Mouse (Mus musculus) stomach, postnatal 0 days (tissue): ENCODE results near the gene A830018L16Rik. TPM values are rescaled to one million over a fixed set of nuclear protein-coding genes. Genes with fewer than 3 reads are reported as not detected.

Experiments used
- ATAC-seq: fragments of 200-750 bp; cut with Nextera tagmentation; 2 replicates; pipeline ENCODE4 v1.8.0; 2017; ENCODE audit not compliant: low FRiP score, low TSS enrichment
- DNase-seq: peaks from one replicate; pipeline ENCODE4 v3.0.0-alpha.2; 2016; ENCODE audit warnings: low spot score
- H3K27ac ChIP-seq: fragments of 300-500 bp; sonication (generic); replicated peaks from 2 replicates; pipeline ENCODE4 v1.5.1; 2014; ENCODE audit warnings: mild to moderate bottlenecking, control low read depth
- H3K27me3 ChIP-seq: fragments of 300-500 bp; sonication (generic); 2 replicates; pipeline ENCODE4 v1.6.1; 2014; ENCODE audit warnings: low read length; ENCODE audit not compliant: control insufficient read depth, insufficient read depth
- H3K36me3 ChIP-seq: fragments of 300-500 bp; sonication (generic); 2 replicates; pipeline ENCODE4 v1.6.1; 2014; ENCODE audit warnings: low read length, mixed read lengths; ENCODE audit not compliant: control insufficient read depth, insufficient read depth
- H3K4me1 ChIP-seq: fragments of 300-500 bp; sonication (generic); replicated peaks from 2 replicates; pipeline ENCODE4 v1.6.1; 2014; ENCODE audit warnings: antibody characterized with exemption; ENCODE audit not compliant: control insufficient read depth, insufficient read depth
- H3K4me2 ChIP-seq: fragments of 300-500 bp; sonication (generic); replicated peaks from 2 replicates; pipeline ENCODE4 v1.6.1; 2014; ENCODE audit warnings: low read depth, mild to moderate bottlenecking, control low read depth, moderate library complexity
- H3K4me3 ChIP-seq: fragments of 300-500 bp; sonication (generic); 2 replicates; pipeline ENCODE4 v1.5.1; 2014; ENCODE audit warnings: low read depth, low read length, control low read depth
- H3K9ac ChIP-seq: fragments of 300-500 bp; sonication (generic); 2 replicates; pipeline ENCODE4 v1.6.1; 2014; ENCODE audit warnings: mild to moderate bottlenecking, low read length, control low read depth, mixed read lengths
- H3K9me3 ChIP-seq: fragments of 300-500 bp; sonication (generic); 2 replicates; pipeline ENCODE4 v1.6.1; 2016; ENCODE audit warnings: low read length; ENCODE audit not compliant: control insufficient read depth
- CTCF ChIP-seq: IDR thresholded peaks from 2 replicates; pipeline ENCODE4 v1.5.1; 2016; ENCODE audit warnings: antibody characterized with exemption, low read depth, mild to moderate bottlenecking, moderate library complexity
- EP300 ChIP-seq: optimal IDR thresholded peaks from 2 replicates; pipeline ENCODE3; 2016; ENCODE audit warnings: antibody characterized with exemption
- WGBS: fragments of 180-500 bp; shearing (Covaris S2); extraction: QIAGEN DNeasy Blood & Tissue Kit; methylation state at CpG from one replicate; pipeline ENCODE4 v1.1.7; 2014; 5-methylcytosine and 5-hydroxymethylcytosine counted together
- polyA plus RNA-seq: library from polyadenylated mRNA; unstranded; fragments of >200 nt; fragmentation: Nextera tagmentation; extraction: Ambion mirVana; gene quantifications from 2 replicates; pipeline ENCODE4 v1.2.1, GENCODE M21; 2015

A830018L16Rik gene
- polyA plus RNA-seq, 1 experiment from 2014 or later, result 3.5 TPM

GRCm38 (mm10) chr1:11406026-11406425, 7.9 kb upstream of the A830018L16Rik start:
- H3K36me3 ChIP-seq, result no peaks in the 10 kb centered on the region
- H3K27me3 ChIP-seq, result no peaks in the 10 kb centered on the region
- no peaks in the 10 kb centered on the region for H3K9me3 ChIP-seq
- H3K4me3 ChIP-seq, result no peak overlapping the region
- 90% methylated on average over 3 of the region's 3 CpGs for WGBS
- DNase-seq (no peak), ATAC-seq (no peak)
- H3K4me2 ChIP-seq, result no peak overlapping the region
- no peak overlapping the region for H3K9ac ChIP-seq
- no peak overlapping the region for H3K27ac ChIP-seq
- no peak for TF ChIP-seq EP300
- TF ChIP-seq CTCF, result no peak
- no peaks in the 10 kb centered on the region for H3K4me1 ChIP-seq

- WGBS, result 2% methylated on average over 9 of the region's 9 CpGs
- H3K4me3 ChIP-seq, result peak overlapping the region; percentile 44
- TF ChIP-seq CTCF, result no peak
- TF ChIP-seq EP300, result no peak
- H3K9me3 ChIP-seq, result no peaks in the 10 kb centered on the region
- no peak overlapping the region for H3K27ac ChIP-seq
- H3K4me1 ChIP-seq, result no peaks in the 10 kb centered on the region
- no peak overlapping the region for H3K9ac ChIP-seq
- H3K36me3 ChIP-seq, result no peaks in the 10 kb centered on the region
- no peak for ATAC-seq
- peak overlapping the region; percentile 75 for H3K4me2 ChIP-seq
- no peak for DNase-seq
- H3K27me3 ChIP-seq, result no peaks in the 10 kb centered on the region
Observed at GRCm38 (mm10) chr1:11414560-11414959, 655 bp downstream of the A830018L16Rik start.

- H3K4me1 ChIP-seq, result no peaks in the 10 kb centered on the region
- no peak overlapping the region for H3K27ac ChIP-seq
- 81% methylated on average over 1 of the region's 1 CpGs for WGBS
- H3K36me3 ChIP-seq, result no peaks in the 10 kb centered on the region
- TF ChIP-seq CTCF, result no peak
- no peak for TF ChIP-seq EP300
- H3K27me3 ChIP-seq, result no peaks in the 10 kb centered on the region
- H3K9ac ChIP-seq, result no peak overlapping the region
- H3K9me3 ChIP-seq, result no peaks in the 10 kb centered on the region
- ATAC-seq (no peak), DNase-seq (no peak)
- H3K4me3 ChIP-seq, result no peak overlapping the region
- H3K4me2 ChIP-seq, result no peak overlapping the region
Observed at GRCm38 (mm10) chr1:11427310-11427709, 13.4 kb downstream of the A830018L16Rik start.

- Histone ChIP-seq H3K9me3 (no peaks in the 10 kb centered on the region), H3K27me3 (no peaks in the 10 kb centered on the region), H3K4me2 (no peak overlapping the region), H3K27ac (no peak overlapping the region), H3K36me3 (no peaks in the 10 kb centered on the region), H3K4me3 (no peak overlapping the region), H3K4me1 (no peaks in the 10 kb centered on the region), H3K9ac (no peak overlapping the region)
- DNase-seq (no peak), ATAC-seq (peak; percentile 64; the same call in 1 of the 2 replicates)
- 72% methylated on average over 1 of the region's 1 CpGs for WGBS
- TF ChIP-seq EP300, result no peak
- TF ChIP-seq CTCF, result no peak
Observed at GRCm38 (mm10) chr1:11458353-11458752, 44.4 kb downstream of the A830018L16Rik start.

- Histone ChIP-seq H3K9me3 (no peaks in the 10 kb centered on the region), H3K4me3 (no peak overlapping the region), H3K27me3 (no peaks in the 10 kb centered on the region), H3K4me2 (no peak overlapping the region), H3K9ac (no peak overlapping the region), H3K4me1 (no peaks in the 10 kb centered on the region), H3K27ac (no peak overlapping the region), H3K36me3 (no peaks in the 10 kb centered on the region)
- no peak for DNase-seq
- 63% methylated on average over 1 of the region's 1 CpGs for WGBS
- no peak for ATAC-seq
- TF ChIP-seq CTCF (peak; percentile 38), EP300 (no peak)
Observed at GRCm38 (mm10) chr1:11466325-11466724, 52.4 kb downstream of the A830018L16Rik start.

GRCm38 (mm10) chr1:11467065-11467643, 53.2 kb downstream of the A830018L16Rik start:
- WGBS, result 42% methylated on average over 5 of the region's 5 CpGs
- ATAC-seq, result no peak
- H3K4me3 ChIP-seq, result no peak overlapping the region

More at GRCm38 (mm10) chr1:11467065-11467643, 53.2 kb downstream of the A830018L16Rik start:
- TF ChIP-seq EP300 (no peak), CTCF (no peak)
- no peaks in the 10 kb centered on the region for H3K27me3 ChIP-seq
- no peak overlapping the region for H3K9ac ChIP-seq
- no peak overlapping the region for H3K27ac ChIP-seq
- no peak for DNase-seq
- H3K36me3 ChIP-seq, result no peaks in the 10 kb centered on the region
- H3K4me1 ChIP-seq, result no peaks in the 10 kb centered on the region
- no peaks in the 10 kb centered on the region for H3K9me3 ChIP-seq
- no peak overlapping the region for H3K4me2 ChIP-seq
